Mouse (Mus musculus): Measurements from ENCODE around the gene Ptov1.

Gene Ptov1

DNA sequence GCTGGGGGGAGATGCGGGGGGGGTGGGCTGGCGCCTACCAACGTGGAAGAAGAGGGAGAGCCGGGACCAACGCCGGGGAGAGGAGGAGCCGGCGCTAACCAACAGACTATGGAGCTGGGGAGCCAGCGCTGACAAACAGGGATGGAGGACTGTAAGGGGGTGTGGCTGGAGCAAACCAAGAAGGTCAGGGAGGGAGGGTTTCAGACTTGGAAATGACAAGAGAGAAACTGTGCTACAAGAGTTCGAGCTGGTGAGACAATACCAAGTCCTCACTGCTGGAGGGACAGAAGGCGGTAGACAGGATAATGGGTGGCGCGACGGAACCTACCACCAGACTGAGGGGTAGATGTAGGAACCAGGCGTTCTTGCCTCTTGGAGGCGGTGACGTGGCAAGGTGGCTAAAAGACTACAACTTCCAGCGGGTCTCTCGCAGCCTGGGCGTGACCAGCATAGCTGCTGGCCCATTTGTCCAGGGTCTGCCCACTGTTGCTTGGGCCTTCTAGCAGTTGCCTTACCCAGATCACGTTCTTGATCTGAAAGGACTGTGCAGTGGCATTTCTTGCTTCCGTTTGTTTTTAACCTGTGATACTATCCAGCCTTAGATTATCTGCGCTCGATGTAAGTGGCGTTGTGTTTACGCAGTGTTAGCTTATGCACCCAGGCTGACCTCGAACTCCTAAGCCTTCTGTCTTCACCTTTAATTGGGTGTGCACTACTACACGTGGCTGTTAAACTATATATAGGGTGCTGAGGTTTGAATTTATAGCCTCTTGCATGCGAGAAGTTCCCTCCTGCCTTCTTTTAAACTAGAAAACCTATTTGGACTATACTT is at the start of gene Ptov1:
Ptov1 (minus strand) TSS at position 92 of the 832 bp plus-strand sequence.
- peak; percentile 71 to 77 for DNase-seq (ENCODE audit: low read depth in 2 of 2, low spot score in 2 of 2)

DNA sequence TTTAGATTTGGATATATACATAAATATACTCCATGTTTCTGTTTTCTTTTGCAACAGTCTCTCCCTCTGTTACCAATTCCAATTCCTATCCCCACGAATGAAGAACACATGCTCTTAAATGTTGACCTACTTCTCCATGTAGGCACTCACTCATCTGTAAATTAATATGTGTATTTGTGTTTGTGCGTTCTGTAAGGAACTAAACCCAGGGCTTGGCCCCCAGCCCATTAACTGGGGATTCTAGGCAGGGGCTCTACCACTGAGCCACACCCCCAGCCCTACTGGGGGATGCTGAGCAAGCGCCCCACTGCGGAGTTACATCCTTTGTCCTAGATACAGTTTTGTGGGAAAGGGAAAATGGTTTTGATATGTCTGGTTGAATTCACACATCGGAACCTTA is 49.5 kb upstream of the Ptov1 start:
- DNase-seq (ENCODE audit: low read depth in 2 of 2, low spot score in 2 of 2) = no peak

DNA sequence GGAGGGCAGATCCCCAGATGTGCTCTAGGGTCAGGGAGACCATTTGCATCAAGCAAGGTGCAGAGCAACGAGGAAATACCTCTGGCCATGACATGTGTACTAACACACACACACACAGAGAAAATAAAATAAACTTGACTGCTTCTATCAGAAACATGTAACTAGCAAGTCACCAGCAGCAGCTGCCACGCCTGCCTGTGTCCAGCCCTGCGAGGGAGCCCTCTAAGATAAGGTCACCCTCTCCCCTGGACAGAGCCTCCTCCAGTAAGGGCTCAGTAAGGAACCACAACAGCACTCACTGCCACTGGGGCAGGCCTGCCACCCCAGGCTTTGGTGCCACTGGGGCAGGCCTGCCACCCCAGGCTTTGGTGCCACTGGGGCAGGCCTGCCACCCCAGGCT is 48.6 kb upstream of the Ptov1 start:
- no peak for DNase-seq (ENCODE audit: low read depth in 2 of 2, low spot score in 2 of 2)

DNA sequence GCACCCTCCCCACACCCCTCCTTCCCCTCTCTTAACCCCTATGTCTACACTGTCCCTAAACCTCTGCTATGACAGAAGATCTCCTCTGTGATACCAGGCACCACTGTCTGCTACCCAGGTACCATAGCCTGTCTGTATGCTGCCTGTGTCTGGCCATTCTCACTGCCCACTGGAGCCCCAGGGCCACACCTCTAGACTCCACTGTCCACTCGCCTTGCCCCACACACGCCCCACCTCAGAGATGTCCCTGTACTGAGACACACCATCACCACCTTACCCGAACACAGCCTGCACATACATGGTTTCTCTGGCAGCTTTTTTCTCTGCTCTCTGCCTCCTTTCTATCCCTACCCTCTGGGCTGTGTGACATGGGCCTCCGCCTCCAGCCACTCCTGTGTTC is 47.3 kb upstream of the Ptov1 start:
- DNase-seq (ENCODE audit: low read depth in 2 of 2, low spot score in 2 of 2) = no peak

DNA sequence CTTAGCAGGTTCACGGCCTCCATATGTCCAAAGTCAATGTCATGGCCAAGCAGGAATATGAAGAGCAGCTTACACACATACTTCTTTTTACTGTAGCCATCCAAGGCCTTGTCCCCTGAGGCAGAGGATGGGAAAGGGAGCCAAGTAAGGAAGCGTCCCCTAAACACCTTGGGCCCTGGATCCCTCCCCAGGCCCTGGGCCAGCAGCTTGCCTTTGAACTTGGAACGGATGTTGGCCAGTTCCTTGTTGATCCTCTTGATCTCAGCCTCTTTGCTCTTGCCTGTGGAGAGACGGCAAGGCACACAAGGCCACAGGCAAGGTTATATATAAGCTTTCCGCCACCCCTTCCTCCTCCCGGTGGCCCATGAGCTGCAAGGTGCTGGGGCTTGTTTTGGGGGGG is 46.6 kb upstream of the Ptov1 start:
- no peak for DNase-seq (ENCODE audit: low read depth in 2 of 2, low spot score in 2 of 2)

DNA sequence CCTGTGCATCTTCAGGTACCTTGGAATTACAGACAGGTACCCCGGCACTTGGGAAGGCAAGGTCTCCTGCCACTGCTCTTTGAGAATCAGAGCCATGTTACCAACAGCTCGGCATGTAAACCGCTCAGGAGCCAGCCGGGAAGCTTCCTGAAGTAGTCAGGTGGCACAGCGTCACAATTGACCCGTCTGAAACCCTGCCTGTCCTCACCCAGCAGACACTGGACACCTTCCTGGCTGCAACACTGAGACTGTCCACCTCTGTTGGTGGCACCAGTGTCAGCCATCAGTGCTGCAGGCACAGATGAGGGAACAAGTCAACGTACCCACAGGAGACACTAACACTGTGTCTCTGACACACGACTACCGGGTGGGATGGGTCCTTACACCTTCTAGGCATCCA is 45.7 kb upstream of the Ptov1 start:
- DNase-seq (ENCODE audit: low read depth in 2 of 2, low spot score in 2 of 2) = no peak

DNA sequence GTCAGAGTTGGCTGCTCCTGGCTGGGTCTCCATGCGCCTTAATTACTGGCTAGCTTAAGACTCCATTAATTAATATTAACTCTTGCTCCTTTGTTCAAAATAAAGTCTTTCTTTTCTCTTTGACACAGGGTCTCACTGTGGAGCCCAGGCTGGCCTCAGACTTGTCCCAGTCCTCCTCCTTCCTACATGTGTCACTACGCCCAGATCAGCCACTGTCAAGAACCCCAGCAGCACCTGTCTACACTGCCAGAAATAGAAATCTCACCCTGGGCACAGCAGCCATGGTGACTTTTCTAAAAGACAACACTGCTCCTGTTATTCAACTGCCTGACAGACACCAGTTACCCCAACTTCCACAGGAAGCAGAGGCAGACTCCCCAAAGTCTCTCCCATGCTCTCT is 44.8 kb upstream of the Ptov1 start:
- DNase-seq (ENCODE audit: low read depth in 2 of 2, low spot score in 2 of 2) = no peak

DNA sequence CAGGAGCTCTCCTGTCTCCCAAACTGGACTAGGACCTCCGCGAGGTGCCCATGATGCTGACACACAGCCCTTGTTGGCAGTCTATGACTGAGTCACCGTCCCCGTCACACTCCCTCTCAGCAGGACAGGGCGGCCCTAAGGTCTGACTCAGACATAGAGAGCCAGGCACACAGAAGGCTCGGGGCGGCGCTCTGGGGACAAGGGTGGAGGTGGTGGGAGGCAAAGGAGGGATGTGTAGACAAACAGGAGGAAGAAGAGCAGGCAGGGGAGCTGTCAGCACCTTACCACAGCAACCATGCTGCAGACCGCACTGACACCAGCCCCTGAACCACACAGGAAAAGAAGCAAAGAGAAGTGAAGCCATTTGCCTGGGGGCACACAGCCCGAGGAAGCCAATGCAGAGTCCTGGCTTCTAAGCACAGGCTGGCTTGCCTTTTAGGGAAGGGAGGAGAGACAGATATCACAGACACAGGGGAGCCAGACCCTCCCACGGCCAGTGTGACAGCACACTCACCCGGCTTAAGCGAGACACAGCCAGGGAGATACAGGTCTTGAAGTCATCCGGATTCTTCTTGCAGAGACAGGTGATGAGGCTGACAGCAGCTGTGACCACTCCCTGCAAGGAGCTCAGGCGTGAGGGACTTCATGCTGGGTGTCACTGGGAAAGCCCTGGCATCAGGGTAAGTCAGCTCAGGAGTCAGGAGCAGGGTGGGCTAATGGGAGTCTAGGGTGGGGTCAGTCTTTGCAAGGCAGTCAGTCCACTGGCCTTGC is 39.3 kb upstream of the Ptov1 start:
- peak; percentile 56 to 61 for DNase-seq (ENCODE audit: low read depth in 2 of 2, low spot score in 2 of 2)

DNA sequence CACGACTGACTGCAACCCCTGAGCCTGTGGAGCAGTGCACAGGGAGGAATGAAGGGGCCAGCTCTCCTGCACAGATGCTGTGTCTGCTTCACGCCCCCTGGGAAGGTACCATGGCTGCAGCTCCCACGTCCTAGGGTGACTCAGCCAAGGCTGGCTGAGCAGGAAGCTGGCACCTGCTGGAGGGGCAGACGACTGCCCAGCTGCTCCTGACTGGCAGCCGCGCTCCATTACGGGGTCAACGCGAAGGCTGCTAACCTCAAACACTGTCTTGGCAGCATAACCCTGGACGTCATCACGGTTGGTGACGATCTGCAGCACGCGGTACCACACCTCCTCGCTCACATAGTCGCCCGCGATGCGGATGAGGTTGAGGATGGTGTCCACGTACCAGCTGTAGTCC is 35.8 kb upstream of the Ptov1 start:
- DNase-seq (ENCODE audit: low read depth in 2 of 2, low spot score in 2 of 2) = no peak

DNA sequence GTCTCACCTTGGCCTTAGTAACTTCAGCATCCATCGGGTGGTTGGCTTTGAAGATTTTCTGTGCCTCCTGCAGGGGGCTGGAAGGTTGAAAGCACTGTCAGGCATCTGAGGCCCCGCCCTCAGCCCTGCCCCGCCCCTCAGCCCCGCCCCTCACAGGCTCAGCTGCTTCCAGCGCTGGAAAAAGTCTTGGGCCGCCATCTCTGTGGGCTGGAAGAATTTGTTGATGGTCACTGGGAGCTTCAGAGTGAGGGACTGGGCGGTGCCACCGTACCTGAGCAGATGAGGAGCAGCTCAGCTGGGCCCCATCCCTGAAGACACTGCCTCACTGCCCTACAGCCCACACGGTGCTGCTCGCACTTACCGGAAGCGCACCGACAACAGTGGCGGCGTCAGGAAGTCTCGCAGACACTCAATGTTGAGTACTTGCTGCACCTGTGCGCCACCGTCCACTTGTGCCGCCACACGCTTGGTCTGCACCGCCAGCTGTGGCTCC is 31.7 kb upstream of the Ptov1 start:
- peak; percentile 33 to 46 for DNase-seq (ENCODE audit: low read depth in 2 of 2, low spot score in 2 of 2)

DNA sequence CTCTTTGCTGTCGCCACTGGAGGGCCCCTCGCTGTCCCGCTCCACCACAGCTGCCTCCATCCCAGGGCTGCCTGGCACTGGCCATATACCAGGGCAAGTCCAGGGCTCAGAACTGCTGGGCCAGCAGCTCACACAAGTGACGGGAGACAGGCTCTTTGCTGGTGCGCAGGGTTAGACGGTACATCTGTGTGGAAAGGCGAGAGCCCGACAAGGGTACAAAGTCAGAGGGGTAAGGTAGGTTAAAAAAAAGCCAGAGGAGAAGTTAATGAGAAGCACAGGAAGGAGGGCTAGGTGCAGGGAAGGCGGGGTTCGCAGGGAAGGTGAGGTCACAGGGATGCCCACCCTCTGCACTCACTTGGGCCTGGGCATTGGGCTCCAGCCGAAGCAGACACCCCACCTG is 31.0 kb upstream of the Ptov1 start:
- no peak for DNase-seq (ENCODE audit: low read depth in 2 of 2, low spot score in 2 of 2)

DNA sequence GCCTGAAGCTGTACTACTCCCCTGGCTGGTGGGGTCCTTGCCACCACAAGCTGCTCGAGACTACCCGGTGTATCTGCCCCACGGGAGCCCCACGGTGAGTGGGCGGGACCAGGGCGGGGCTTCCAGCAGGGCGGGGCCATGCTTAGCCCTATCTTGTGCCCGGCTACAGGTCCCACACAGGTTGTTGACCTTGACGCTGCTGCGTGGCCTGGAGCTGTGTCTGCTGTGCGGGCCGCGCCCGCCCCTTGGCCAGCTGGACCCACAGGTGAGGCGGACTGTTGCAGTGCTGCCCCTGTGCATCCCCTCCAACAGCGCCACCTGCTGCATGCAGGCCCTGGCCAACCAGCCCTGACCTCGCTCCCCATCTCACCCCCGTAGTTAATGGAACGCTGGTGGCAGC is 29.0 kb upstream of the Ptov1 start:
- DNase-seq (ENCODE audit: low read depth in 2 of 2, low spot score in 2 of 2) = no peak

DNA sequence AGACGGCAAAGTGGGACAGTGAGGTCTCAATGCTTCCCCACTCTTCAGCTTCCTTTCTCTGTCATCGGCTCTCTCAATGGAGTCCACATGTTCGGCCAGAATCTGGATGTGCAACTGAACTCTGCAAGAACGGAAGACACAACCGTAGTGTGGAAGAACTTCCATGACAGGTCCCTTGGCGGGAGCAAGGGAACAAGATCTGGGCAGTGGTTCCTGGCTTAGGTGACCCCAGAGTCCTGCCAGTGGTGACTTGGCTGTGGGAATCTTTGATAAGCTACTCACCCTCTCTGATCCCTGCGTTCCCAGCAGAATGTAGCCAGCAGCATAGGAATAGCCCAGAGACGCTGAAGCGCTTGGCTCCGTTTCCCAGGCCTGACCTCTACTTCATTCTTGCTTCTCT is 26.9 kb upstream of the Ptov1 start:
- DNase-seq (ENCODE audit: low read depth in 2 of 2, low spot score in 2 of 2) = no peak

DNA sequence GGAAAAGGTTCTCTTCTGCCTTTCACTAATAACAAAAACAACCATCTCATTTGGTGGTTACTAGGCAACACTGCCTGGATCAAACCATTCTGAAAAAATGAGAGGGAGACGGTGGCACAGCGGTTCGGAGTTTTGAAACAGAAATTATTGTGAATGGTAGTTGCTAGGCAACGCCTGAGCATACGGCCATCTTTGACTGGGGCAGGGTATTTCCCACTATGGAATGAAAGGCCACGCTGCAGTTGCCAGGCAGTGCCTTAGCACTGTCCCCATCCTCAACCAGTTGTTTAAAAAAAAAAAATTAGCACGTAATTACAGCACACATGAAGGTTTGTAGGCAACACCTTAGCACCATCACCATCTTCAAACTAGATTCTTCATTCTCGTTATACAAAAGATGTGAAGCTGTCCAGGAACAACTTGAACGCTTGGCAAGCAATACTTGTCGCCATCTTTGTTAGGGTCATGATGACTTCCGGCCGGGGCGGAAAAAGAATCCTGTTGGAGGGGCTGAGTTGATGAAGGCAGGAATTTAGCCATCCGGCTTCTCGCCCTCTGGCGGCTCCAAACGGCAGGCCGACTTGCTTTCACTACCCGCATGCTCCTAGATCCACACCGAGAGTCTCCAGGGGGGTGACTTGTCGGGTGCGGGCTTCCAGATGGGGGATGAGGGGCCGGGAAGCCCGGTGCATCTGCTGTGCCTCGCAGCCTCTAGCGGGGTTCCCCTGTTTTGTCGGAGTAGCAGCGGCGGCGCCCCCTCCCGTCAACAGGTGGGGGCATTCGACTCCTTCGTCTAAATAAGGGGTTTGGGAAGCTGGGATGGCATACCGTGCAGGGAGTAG is 26.2 kb upstream of the Ptov1 start, which contains the start of gene Fuz:
Fuz (plus strand) TSS at position 487 of the 842 bp plus-strand sequence.
- peak; percentile 83 to 86 for DNase-seq (ENCODE audit: low read depth in 2 of 2, low spot score in 2 of 2)

DNA sequence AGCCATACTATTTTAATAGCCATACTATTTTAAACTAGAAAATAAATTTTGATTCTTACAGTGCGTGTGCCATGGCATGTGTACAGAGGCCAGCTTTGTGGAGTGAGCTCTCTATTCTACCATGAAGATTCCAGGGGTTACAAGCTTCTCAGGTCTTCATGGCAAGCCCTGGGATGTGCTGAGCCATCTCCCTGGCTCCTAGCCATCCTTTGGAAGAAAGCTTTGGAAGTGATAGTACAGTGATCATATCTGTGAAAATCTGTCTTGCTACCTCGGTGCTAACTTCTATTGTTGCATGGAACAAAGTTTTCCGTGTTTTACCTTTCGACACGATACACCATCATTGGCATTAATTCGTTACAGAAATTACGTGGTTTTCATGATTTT is 25.6 kb upstream of the Ptov1 start:
- DNase-seq (ENCODE audit: low read depth in 2 of 2, low spot score in 2 of 2) = no peak

DNA sequence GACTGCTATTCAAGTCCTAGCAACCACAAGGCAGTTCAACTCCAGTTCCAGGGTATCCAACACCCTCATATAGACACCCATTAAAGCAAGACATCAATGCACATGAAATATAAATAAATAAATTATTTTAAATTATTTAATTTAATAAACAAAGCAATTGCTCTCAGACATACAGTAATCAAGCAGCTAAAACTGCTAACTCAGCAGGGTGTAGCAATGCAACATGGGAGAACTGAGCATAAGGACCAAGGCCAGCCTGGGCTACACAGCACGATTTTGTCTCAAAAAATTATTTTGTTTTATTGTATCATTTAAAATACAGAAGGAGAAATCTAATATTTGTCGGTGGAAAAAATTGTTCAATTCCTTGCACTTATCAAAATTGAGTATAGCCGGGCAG is 24.6 kb upstream of the Ptov1 start:
- no peak for DNase-seq (ENCODE audit: low read depth in 2 of 2, low spot score in 2 of 2)

DNA sequence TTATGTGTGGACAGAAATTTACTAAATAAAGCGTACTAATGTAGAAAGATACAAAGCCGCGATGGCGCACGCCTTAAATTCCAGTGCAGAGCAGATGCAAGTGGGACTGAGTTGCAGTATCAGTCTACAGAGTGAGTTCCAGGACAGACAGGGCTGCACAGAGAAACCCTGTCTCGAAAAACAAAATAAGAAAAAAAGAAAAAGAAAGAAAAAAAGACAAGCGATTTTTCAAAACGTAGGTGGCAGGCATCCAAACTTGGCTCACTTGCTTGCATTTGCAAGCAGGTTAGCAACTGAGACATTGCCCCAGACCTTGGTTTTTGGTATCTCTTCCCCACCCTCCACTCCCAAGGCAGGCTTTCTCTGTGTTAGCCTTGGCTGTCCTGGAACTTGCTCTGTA is 23.6 kb upstream of the Ptov1 start:
- no peak for DNase-seq (ENCODE audit: low read depth in 2 of 2, low spot score in 2 of 2)

DNA sequence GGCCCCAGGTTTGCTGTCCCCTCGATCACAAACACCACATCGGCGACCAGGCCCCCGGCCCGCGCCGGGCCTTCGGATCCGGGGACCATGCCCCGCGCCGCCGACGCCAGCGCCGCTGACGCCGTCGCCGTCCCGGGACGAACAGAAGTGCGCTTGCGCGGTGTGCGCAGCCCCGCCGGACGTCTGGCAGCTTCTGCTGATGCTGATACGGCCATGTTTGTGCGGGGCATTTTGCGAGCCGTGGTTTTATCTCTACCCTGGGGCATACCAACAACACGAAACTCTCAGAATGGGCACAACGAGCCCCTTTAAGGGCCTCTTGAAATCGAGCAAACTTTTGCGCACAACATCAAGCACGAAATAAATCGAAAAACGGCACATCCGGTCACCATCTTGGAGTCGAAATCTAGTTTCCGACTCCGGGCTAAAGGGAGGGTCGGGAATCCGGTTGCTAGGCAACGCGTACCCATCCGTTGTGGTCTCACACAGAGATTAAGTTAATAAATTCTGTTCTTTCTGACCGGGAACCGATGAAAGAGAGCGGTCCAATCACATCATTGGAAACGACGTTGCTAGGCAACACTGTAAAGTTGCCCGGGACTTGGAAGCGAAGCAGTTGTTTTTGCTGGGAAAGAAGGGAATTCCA is 22.8 kb upstream of the Ptov1 start, which contains the start of gene Med25:
Med25 (minus strand) TSS at position 437 of the 646 bp plus-strand sequence.
- DNase-seq (ENCODE audit: low read depth in 2 of 2, low spot score in 2 of 2) = peak; percentile 74 to 81

DNA sequence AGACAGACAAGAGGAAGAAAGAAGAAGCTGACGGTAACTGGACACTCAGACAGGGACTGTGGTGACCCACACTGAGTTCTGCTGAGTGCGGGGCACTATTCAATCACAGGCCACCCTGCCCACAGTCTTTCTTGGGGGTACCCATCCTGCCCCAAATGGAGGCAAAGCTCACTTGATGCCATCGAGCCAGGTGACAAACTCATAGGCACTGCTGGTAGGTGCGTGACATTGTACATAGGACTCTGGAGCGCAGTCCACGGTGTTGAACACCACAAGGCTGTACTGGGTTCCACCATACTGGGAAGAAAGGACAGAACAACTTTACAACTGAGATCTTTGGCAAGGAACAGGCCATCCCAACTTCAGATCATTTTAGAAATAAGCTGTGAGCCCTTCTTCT is 22.0 kb upstream of the Ptov1 start:
- no peak for DNase-seq (ENCODE audit: low read depth in 2 of 2, low spot score in 2 of 2)

DNA sequence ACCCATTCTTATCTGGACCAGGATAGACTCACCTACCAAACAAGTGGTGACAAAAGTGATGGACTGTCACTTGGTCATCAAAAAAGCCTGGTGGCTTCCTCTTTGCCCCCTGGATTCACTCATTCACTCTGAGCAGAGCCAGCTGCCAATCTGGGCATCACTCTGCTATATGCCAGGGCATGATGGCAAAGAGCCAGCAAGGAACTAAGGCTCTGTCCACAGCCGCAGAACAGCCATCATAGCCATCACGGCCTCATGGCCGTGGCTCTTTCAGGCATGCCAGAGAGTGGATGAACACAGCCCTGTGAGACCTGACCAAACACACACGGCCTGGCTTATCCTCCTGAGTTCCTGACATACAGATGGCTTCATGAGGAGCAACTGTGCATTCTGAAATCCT is 21.1 kb upstream of the Ptov1 start:
- no peak for DNase-seq (ENCODE audit: low read depth in 2 of 2, low spot score in 2 of 2)

DNA sequence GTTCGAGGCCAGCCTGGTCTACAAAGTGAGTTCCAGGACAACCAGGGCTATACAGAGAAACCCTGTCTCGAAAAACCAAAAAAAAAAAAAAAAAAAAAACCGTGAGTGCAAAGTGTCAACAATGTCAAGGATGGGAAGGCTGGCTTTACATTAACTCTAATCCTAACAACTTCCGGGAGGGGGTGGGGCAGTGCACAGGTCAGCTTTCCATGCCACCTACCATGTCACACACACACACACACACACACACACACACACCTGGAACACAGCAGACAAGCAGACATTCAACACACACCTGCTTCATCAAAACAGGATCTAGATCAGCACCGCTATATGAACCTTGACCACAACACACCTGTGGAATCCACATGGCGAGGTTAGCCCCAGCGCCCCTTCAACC is 20.6 kb upstream of the Ptov1 start:
- DNase-seq (ENCODE audit: low read depth in 2 of 2, low spot score in 2 of 2) = no peak

Data from CD8-positive naive resting alpha-beta T cell, adult 2 months (primary cell).